Mouse (Mus musculus) olfactory bulb, adult 2 months (tissue): ENCODE data around the gene Ptf1a. TPM values are rescaled to one million over a fixed set of nuclear protein-coding genes. Genes with fewer than 3 reads are reported as not detected.

Experiments
- H3K27ac ChIP-seq: fragments of 200-500 bp; 2 replicates; pipeline ENCODE4 v1.5.1; 2012; ENCODE audit warnings: low read depth, low read length; ENCODE audit not compliant: insufficient read depth
- H3K4me1 ChIP-seq: fragments of 200-500 bp; 2 replicates; pipeline ENCODE4 v1.6.1; 2012; ENCODE audit warnings: low read length; ENCODE audit not compliant: control insufficient read depth, insufficient read depth
- H3K4me3 ChIP-seq: fragments of 200-500 bp; 2 replicates; pipeline ENCODE4 v1.5.1; 2012; ENCODE audit warnings: mild to moderate bottlenecking, low read depth, low read length, moderate library complexity; ENCODE audit not compliant: insufficient read depth
- CTCF ChIP-seq: fragments of 200-500 bp; IDR thresholded peaks from 2 replicates; pipeline ENCODE4 v1.5.1; 2012; ENCODE audit warnings: low read depth, mild to moderate bottlenecking, low read length, moderate library complexity; ENCODE audit not compliant: insufficient read depth
- POLR2A ChIP-seq: fragments of 200-500 bp; IDR thresholded peaks from 2 replicates; pipeline ENCODE4 v1.6.1; 2012; ENCODE audit warnings: mild to moderate bottlenecking, low read depth, low read length, moderate library complexity; ENCODE audit not compliant: insufficient read depth
- WGBS: fragments of 180-500 bp; shearing (Covaris S2); methylation state at CpG from one replicate; pipeline ENCODE4 v1.1.7; 2018; 5-methylcytosine and 5-hydroxymethylcytosine counted together
- polyA plus RNA-seq: library from polyadenylated mRNA; stranded (reverse); fragments of >200 nt; gene quantifications from 2 replicates; pipeline ENCODE4 v1.2.4, GENCODE M21; 2012; ENCODE audit warnings: low replicate concordance; ENCODE audit not compliant: missing spikeins, insufficient read depth, insufficient read length

Ptf1a gene
- polyA plus RNA-seq, result not detected in 2 replicates

- H3K4me3 ChIP-seq, result peak within 1 kb of the TSS; percentile 17
- TF ChIP-seq POLR2A (no peak), CTCF (no peak)
- H3K27ac ChIP-seq, result no peak within 1 kb of the TSS
- 1% methylated on average over 53 of the region's 53 CpGs for WGBS
- peaks cover 20% of the 10 kb centered on the region for H3K4me1 ChIP-seq
Observed at GRCm38 (mm10) chr2:19444931-19445831, at the start of gene Ptf1a. Gene Ptf1a (plus strand): TSS chr2:19445663.

- TF ChIP-seq POLR2A, result no peak
- no peak for TF ChIP-seq CTCF
- Histone ChIP-seq H3K27ac (no peak overlapping the region), H3K4me1 (no peaks in the 10 kb centered on the region), H3K4me3 (no peak overlapping the region)
- 65% methylated on average over 5 of the region's 5 CpGs for WGBS
Observed at GRCm38 (mm10) chr2:19405409-19405808, 40.1 kb upstream of the Ptf1a start.

DNA sequence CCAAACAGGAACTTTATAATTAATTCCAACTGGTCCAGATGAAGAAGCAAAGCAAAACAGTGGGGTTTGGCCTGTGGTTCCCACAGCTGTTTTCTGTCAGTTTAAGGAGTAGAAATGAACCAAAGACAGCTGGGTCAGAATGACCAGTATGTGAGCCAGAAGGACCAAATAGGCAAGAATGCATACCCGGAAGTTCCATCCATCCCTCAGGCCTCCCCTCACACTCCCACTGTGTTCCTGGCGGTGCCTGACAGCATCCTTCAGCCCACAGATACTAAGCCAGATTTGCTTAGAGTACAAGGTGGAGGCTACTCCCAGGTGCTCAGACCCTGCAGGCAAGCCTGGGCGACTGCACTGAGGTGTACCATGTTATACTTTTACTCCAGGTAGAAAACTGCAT, 38.9 kb upstream of the Ptf1a start:
- 81% methylated on average over 3 of the region's 3 CpGs for WGBS
- H3K27ac ChIP-seq, result no peak overlapping the region
- H3K4me3 ChIP-seq, result no peak overlapping the region
- TF ChIP-seq CTCF (no peak), POLR2A (no peak)
- no peaks in the 10 kb centered on the region for H3K4me1 ChIP-seq

DNA sequence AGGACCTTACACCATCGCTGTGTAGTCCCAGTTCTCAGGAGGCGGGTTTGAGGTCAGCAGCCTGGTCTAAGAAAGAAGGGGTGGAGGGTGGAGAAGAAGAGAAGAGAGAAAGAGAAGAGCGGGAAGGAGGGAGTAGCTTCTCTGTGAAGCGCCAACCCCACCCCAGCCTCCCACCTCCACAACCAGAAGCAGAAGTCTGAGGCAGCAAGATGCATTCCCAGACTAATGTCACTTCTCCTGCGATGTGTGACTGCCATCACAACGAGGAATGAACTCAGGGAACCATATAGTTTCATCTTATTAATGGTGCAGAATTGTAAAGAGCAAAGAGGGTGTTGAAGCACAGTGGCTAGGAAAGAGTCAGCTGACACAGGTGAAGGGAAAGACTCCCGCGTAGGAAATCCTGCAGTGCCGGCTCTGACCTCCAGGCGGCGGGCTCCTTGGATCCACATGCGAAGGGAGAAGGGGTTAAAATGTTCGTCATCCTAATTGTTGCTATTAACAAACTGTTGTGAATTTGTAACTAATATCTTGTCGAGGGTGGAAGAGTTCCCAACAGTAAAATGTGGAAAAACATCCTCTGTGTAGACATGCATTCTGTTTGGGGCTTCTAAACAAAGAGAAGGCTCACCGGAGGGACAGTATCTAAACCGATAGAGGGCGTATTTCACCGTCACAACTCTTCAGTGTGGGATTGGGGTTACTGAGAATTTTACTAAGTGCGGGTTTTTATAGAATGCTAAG, 31.1 kb upstream of the Ptf1a start:
- H3K4me1 ChIP-seq, result no peaks in the 10 kb centered on the region
- 16% methylated on average over 19 of the region's 19 CpGs for WGBS
- H3K4me3 ChIP-seq, result no peak overlapping the region
- TF ChIP-seq CTCF (peak; percentile 84; the same call in 1 of the 2 replicates), POLR2A (no peak)
- H3K27ac ChIP-seq, result no peak overlapping the region

DNA sequence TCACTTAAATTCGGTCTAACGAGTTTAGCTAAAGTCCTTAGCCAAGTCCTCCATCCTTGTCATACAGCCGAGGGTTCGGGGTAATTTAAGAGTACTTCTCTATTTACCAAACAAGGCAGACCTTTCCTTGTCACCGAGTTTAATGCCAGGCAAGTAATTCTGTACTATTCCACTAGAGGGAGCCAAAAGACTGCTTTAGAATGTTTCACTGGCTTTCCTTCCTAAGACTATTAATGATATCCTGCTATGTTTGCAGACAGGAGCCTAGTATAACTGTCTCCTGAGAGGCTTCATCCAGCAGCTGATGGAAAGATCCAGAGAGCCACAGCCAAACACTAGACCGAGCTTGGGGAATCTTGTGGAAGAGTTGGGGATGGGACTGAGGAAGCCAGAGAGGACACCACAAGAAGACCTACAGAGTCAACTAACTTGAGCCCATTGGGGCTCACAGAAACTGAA, 30.4 kb upstream of the Ptf1a start:
- Histone ChIP-seq H3K4me3 (no peak overlapping the region), H3K4me1 (no peaks in the 10 kb centered on the region), H3K27ac (no peak overlapping the region)
- WGBS, result under 1% methylated on average over 6 of the region's 6 CpGs
- no peak for TF ChIP-seq CTCF
- no peak for TF ChIP-seq POLR2A

- H3K4me1 ChIP-seq, result no peaks in the 10 kb centered on the region
- no peak overlapping the region for H3K27ac ChIP-seq
- TF ChIP-seq CTCF (no peak), POLR2A (no peak)
- H3K4me3 ChIP-seq, result no peak overlapping the region
- WGBS, result 79% methylated on average over 6 of the region's 6 CpGs
Observed at GRCm38 (mm10) chr2:19416066-19416465, 29.4 kb upstream of the Ptf1a start.

DNA sequence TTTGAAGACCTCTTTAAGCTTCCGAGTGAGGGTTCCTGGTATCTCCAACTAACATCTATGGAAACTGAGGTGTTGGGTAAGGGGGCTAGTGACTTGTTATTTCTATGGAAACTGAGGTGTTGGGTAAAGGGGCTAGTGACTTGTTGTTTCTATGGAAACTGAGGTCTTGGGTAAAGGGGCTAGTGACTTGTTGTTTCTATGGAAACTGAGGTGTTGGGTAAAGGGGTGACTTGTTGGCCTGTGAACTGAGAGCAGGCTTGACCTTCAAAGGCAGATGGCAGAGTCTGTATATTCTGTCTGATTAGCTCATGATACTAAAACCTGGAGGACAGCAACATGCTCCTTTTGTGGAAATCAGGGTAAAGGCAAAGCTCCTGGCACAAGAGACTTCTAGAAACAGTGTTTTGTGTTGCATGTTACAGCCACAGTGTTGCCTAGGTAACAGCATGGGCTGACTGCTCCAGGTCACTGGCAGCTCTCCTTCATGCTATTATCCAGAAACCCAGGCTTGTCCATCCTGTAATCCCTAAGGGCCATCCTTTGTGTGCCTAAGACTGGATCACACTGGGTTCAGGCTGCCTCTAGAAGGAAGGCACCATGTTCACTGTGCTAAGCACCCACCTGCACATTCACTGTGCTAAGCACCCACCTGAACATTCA, 25.6 kb upstream of the Ptf1a start:
- TF ChIP-seq CTCF, result no peak
- no peak for TF ChIP-seq POLR2A
- no peak overlapping the region for H3K27ac ChIP-seq
- no peak overlapping the region for H3K4me3 ChIP-seq
- 92% methylated on average over 1 of the region's 1 CpGs for WGBS
- H3K4me1 ChIP-seq, result no peaks in the 10 kb centered on the region

- Histone ChIP-seq H3K27ac (no peak overlapping the region), H3K4me1 (no peaks in the 10 kb centered on the region), H3K4me3 (no peak overlapping the region)
- no peak for TF ChIP-seq POLR2A
- no peak for TF ChIP-seq CTCF
Observed at GRCm38 (mm10) chr2:19422226-19422625, 23.2 kb upstream of the Ptf1a start.
